Mouse (Mus musculus): ENCODE data around the gene Itpr3. TPM values are rescaled to one million over a fixed set of nuclear protein-coding genes. Genes with fewer than 3 reads are reported as not detected.
A peak's percentile ranks its signal among the peaks of the same experiment; 100 is the strongest.

The Itpr3 gene
- polyA plus RNA-seq, 1 experiment = 21.9 TPM

- no peak overlapping the region for H3K27ac ChIP-seq (ENCODE audit: insufficient read depth, low read length)
- no peaks in the 10 kb centered on the region for H3K36me3 ChIP-seq (ENCODE audit: control insufficient read depth, insufficient read depth, low read length, poor library complexity, severe bottlenecking)
- H3K9ac ChIP-seq (ENCODE audit: low read depth, poor library complexity, severe bottlenecking) = no peak overlapping the region
- H3K27me3 ChIP-seq (ENCODE audit: control insufficient read depth, insufficient read depth, low read length, poor library complexity, severe bottlenecking) = no peaks in the 10 kb centered on the region
- no peaks in the 10 kb centered on the region for H3K9me3 ChIP-seq (replicated peaks; ENCODE audit: control insufficient read depth, insufficient read depth, low read length, poor library complexity, severe bottlenecking)
- no peaks in the 10 kb centered on the region for H3K4me1 ChIP-seq (ENCODE audit: control insufficient read depth, insufficient read depth, low read length)
- no peak overlapping the region for H3K4me3 ChIP-seq (ENCODE audit: low read depth, low read length)
- TF ChIP-seq POLR2A (IDR thresholded peaks at IDR 0.05; ENCODE audit: insufficient read depth, low read length) (no peak), EP300 (IDR thresholded peaks at IDR 0.05; ENCODE audit: insufficient read depth, low read depth, low read length) (no peak), CTCF (IDR thresholded peaks at IDR 0.05; ENCODE audit: low read depth, low read length) (no peak)
These were observed 33.0 kb downstream of the Itpr3 start for GRCm38 (mm10) chr17:27090068-27090467.

- no peak overlapping the region for H3K9ac ChIP-seq (ENCODE audit: low read depth, poor library complexity, severe bottlenecking)
- H3K27me3 ChIP-seq (ENCODE audit: control insufficient read depth, insufficient read depth, low read length, poor library complexity, severe bottlenecking) = no peaks in the 10 kb centered on the region
- H3K4me3 ChIP-seq (ENCODE audit: low read depth, low read length) = no peak overlapping the region
- H3K36me3 ChIP-seq (ENCODE audit: control insufficient read depth, insufficient read depth, low read length, poor library complexity, severe bottlenecking) = no peaks in the 10 kb centered on the region
- H3K4me1 ChIP-seq (ENCODE audit: control insufficient read depth, insufficient read depth, low read length) = peaks cover 2% of the 10 kb centered on the region
- TF ChIP-seq EP300 (IDR thresholded peaks at IDR 0.05; ENCODE audit: insufficient read depth, low read depth, low read length) (no peak), CTCF (IDR thresholded peaks at IDR 0.05; ENCODE audit: low read depth, low read length) (peak; percentile 57)
- no peak overlapping the region for H3K27ac ChIP-seq (ENCODE audit: insufficient read depth, low read length)
- no peaks in the 10 kb centered on the region for H3K9me3 ChIP-seq (replicated peaks; ENCODE audit: control insufficient read depth, insufficient read depth, low read length, poor library complexity, severe bottlenecking)
These were observed 38.6 kb downstream of the Itpr3 start for GRCm38 (mm10) chr17:27095690-27096089.

DNA sequence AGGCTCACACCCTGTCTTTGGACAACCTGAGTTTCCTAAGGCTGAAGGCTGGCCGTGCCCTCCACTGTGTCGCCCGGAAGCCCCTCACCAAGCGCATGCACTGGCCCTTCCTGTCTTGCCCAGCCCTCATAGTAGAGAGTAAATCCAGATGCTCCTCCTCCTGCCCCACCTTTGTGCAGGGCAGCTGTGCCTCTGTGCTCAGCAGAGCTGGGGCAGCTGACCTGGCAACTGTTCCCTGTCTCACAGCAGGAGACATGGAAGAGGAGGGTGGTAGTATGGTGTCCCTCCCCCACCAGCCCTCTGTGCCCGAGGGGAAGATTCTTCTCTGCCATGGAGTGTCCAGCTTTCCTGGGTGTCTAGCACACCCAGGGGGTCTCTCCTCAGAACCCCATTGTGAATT, 44.6 kb downstream of the Itpr3 start:
- no peak overlapping the region for H3K27ac ChIP-seq (ENCODE audit: insufficient read depth, low read length)
- no peak overlapping the region for H3K9ac ChIP-seq (ENCODE audit: low read depth, poor library complexity, severe bottlenecking)
- TF ChIP-seq POLR2A (IDR thresholded peaks at IDR 0.05; ENCODE audit: insufficient read depth, low read length) (no peak), CTCF (IDR thresholded peaks at IDR 0.05; ENCODE audit: low read depth, low read length) (no peak), EP300 (IDR thresholded peaks at IDR 0.05; ENCODE audit: insufficient read depth, low read depth, low read length) (no peak)
- no peaks in the 10 kb centered on the region for H3K36me3 ChIP-seq (ENCODE audit: control insufficient read depth, insufficient read depth, low read length, poor library complexity, severe bottlenecking)
- H3K27me3 ChIP-seq (ENCODE audit: control insufficient read depth, insufficient read depth, low read length, poor library complexity, severe bottlenecking) = no peaks in the 10 kb centered on the region
- H3K9me3 ChIP-seq (replicated peaks; ENCODE audit: control insufficient read depth, insufficient read depth, low read length, poor library complexity, severe bottlenecking) = no peaks in the 10 kb centered on the region
- peaks cover 6% of the 10 kb centered on the region for H3K4me1 ChIP-seq (ENCODE audit: control insufficient read depth, insufficient read depth, low read length)
- no peak overlapping the region for H3K4me3 ChIP-seq (ENCODE audit: low read depth, low read length)

GRCm38 (mm10) chr17:27105698-27106470, 48.8 kb downstream of the Itpr3 start:
- Histone ChIP-seq H3K27ac (ENCODE audit: insufficient read depth, low read length) (no peak overlapping the region), H3K27me3 (ENCODE audit: control insufficient read depth, insufficient read depth, low read length, poor library complexity, severe bottlenecking) (no peaks in the 10 kb centered on the region), H3K9ac (ENCODE audit: low read depth, poor library complexity, severe bottlenecking) (no peak overlapping the region)

GRCm38 (mm10) chr17:27106745-27107144, 49.6 kb downstream of the Itpr3 start:
- Histone ChIP-seq H3K9me3 (replicated peaks; ENCODE audit: control insufficient read depth, insufficient read depth, low read length, poor library complexity, severe bottlenecking) (no peaks in the 10 kb centered on the region), H3K27ac (ENCODE audit: insufficient read depth, low read length) (no peak overlapping the region), H3K4me1 (ENCODE audit: control insufficient read depth, insufficient read depth, low read length) (peaks cover 3% of the 10 kb centered on the region), H3K9ac (ENCODE audit: low read depth, poor library complexity, severe bottlenecking) (no peak overlapping the region), H3K4me3 (ENCODE audit: low read depth, low read length) (no peak overlapping the region), H3K36me3 (ENCODE audit: control insufficient read depth, insufficient read depth, low read length, poor library complexity, severe bottlenecking) (peaks cover 4% of the 10 kb centered on the region), H3K27me3 (ENCODE audit: control insufficient read depth, insufficient read depth, low read length, poor library complexity, severe bottlenecking) (no peaks in the 10 kb centered on the region)
- no peak for TF ChIP-seq POLR2A (IDR thresholded peaks at IDR 0.05; ENCODE audit: insufficient read depth, low read length)
- TF ChIP-seq CTCF (IDR thresholded peaks at IDR 0.05; ENCODE audit: low read depth, low read length) = peak; percentile 11
- no peak for TF ChIP-seq EP300 (IDR thresholded peaks at IDR 0.05; ENCODE audit: insufficient read depth, low read depth, low read length)

More at GRCm38 (mm10) chr17:27105698-27106470, 48.8 kb downstream of the Itpr3 start:
- TF ChIP-seq POLR2A (IDR thresholded peaks at IDR 0.05; ENCODE audit: insufficient read depth, low read length) (no peak), EP300 (IDR thresholded peaks at IDR 0.05; ENCODE audit: insufficient read depth, low read depth, low read length) (no peak), CTCF (IDR thresholded peaks at IDR 0.05; ENCODE audit: low read depth, low read length) (no peak)
- Histone ChIP-seq H3K4me1 (ENCODE audit: control insufficient read depth, insufficient read depth, low read length) (peaks cover 3% of the 10 kb centered on the region), H3K4me3 (ENCODE audit: low read depth, low read length) (no peak overlapping the region), H3K36me3 (ENCODE audit: control insufficient read depth, insufficient read depth, low read length, poor library complexity, severe bottlenecking) (peaks cover 4% of the 10 kb centered on the region), H3K9me3 (replicated peaks; ENCODE audit: control insufficient read depth, insufficient read depth, low read length, poor library complexity, severe bottlenecking) (no peaks in the 10 kb centered on the region)

GRCm38 (mm10) chr17:27107936-27108335, 50.8 kb downstream of the Itpr3 start:
- Histone ChIP-seq H3K9ac (ENCODE audit: low read depth, poor library complexity, severe bottlenecking) (no peak overlapping the region), H3K27ac (ENCODE audit: insufficient read depth, low read length) (no peak overlapping the region), H3K4me1 (ENCODE audit: control insufficient read depth, insufficient read depth, low read length) (peaks cover 3% of the 10 kb centered on the region), H3K36me3 (ENCODE audit: control insufficient read depth, insufficient read depth, low read length, poor library complexity, severe bottlenecking) (peaks cover 4% of the 10 kb centered on the region), H3K4me3 (ENCODE audit: low read depth, low read length) (no peak overlapping the region), H3K9me3 (replicated peaks; ENCODE audit: control insufficient read depth, insufficient read depth, low read length, poor library complexity, severe bottlenecking) (no peaks in the 10 kb centered on the region), H3K27me3 (ENCODE audit: control insufficient read depth, insufficient read depth, low read length, poor library complexity, severe bottlenecking) (no peaks in the 10 kb centered on the region)
- TF ChIP-seq CTCF (IDR thresholded peaks at IDR 0.05; ENCODE audit: low read depth, low read length) = no peak
- no peak for TF ChIP-seq POLR2A (IDR thresholded peaks at IDR 0.05; ENCODE audit: insufficient read depth, low read length)
- no peak for TF ChIP-seq EP300 (IDR thresholded peaks at IDR 0.05; ENCODE audit: insufficient read depth, low read depth, low read length)

Measured in ES-Bruce4 (cell line).